Mouse (Mus musculus) lung, postnatal 14 days (tissue): ENCODE measurements at regions not wholly inside any gene's neighbourhood (a gene's known extent, or its start where the extent isn't known, plus 50 kb on each side); places are given as distances from the start of the nearest gene placed in this dataset.
"Not testable (repeated sequence)": the region's sequence is repeated elsewhere in the genome, so short reads cannot be mapped to it uniquely, and the experiment has no call there.

ENCODE experiments used
- DNase-seq: peaks from one replicate; pipeline ENCODE4 v3.0.0; 2021

- DNase-seq: peak; percentile 16
These were observed 288.0 kb downstream of the Sfmbt2 start for GRCm38 (mm10) chr2:10658317-10658716.

GRCm38 (mm10) chr2:10667915-10668314 lies 297.6 kb downstream of the Sfmbt2 start:
- DNase-seq: not testable (repeated sequence)

- no peak for DNase-seq
These were observed 300.4 kb downstream of the Sfmbt2 start for GRCm38 (mm10) chr2:10670423-10671298.

GRCm38 (mm10) chr2:10671299-10671632 lies 301.0 kb downstream of the Sfmbt2 start:
- DNase-seq: no peak

GRCm38 (mm10) chr2:10672196-10672595 lies 301.9 kb downstream of the Sfmbt2 start:
- DNase-seq: no peak

GRCm38 (mm10) chr2:10674738-10675349 lies 304.5 kb downstream of the Sfmbt2 start:
- no peak for DNase-seq

- no peak for DNase-seq
These were observed 331.1 kb downstream of the Sfmbt2 start for GRCm38 (mm10) chr2:10701459-10701858.

GRCm38 (mm10) chr2:10718366-10718765 lies 348.1 kb downstream of the Sfmbt2 start:
- no peak for DNase-seq

GRCm38 (mm10) chr2:10734337-10734736 lies 364.0 kb downstream of the Sfmbt2 start:
- DNase-seq: not testable (repeated sequence)

- no peak for DNase-seq
These were observed 366.6 kb downstream of the Sfmbt2 start for GRCm38 (mm10) chr2:10736696-10737457.

- DNase-seq: peak; percentile 2
These were observed 367.1 kb downstream of the Sfmbt2 start for GRCm38 (mm10) chr2:10737458-10737775.

- no peak for DNase-seq
These were observed 374.8 kb downstream of the Sfmbt2 start for GRCm38 (mm10) chr2:10745127-10745526.

GRCm38 (mm10) chr2:10755375-10755774 lies 385.1 kb downstream of the Sfmbt2 start:
- peak; percentile 17 for DNase-seq

- no peak for DNase-seq
These were observed 387.0 kb downstream of the Sfmbt2 start for GRCm38 (mm10) chr2:10757202-10757840.

GRCm38 (mm10) chr2:10757886-10758285 lies 387.6 kb downstream of the Sfmbt2 start:
- DNase-seq: no peak

GRCm38 (mm10) chr2:10762236-10762635 lies 391.9 kb downstream of the Sfmbt2 start:
- DNase-seq: no peak

- no peak for DNase-seq
These were observed 388.8 kb upstream of the Prkcq start for GRCm38 (mm10) chr2:10783071-10783470.

GRCm38 (mm10) chr2:10783594-10783993 lies 388.3 kb upstream of the Prkcq start:
- no peak for DNase-seq

- no peak for DNase-seq
These were observed 387.6 kb upstream of the Prkcq start for GRCm38 (mm10) chr2:10784266-10784665.

GRCm38 (mm10) chr2:10785156-10785555 lies 386.8 kb upstream of the Prkcq start:
- peak; percentile 46 for DNase-seq

- peak; percentile 70 for DNase-seq
These were observed 383.4 kb upstream of the Prkcq start for GRCm38 (mm10) chr2:10788509-10788908.

GRCm38 (mm10) chr2:10791233-10791632 lies 380.7 kb upstream of the Prkcq start:
- DNase-seq: no peak

GRCm38 (mm10) chr2:10816374-10816773 lies 355.5 kb upstream of the Prkcq start:
- DNase-seq: no peak
